Mouse (Mus musculus) stomach, postnatal 0 days (tissue): ENCODE results near the gene Frmd4b.

ENCODE experiments used
- CTCF ChIP-seq: IDR thresholded peaks from 2 replicates; pipeline ENCODE4 v1.5.1; 2016; ENCODE audit warnings: antibody characterized with exemption, low read depth, mild to moderate bottlenecking, moderate library complexity
- EP300 ChIP-seq: optimal IDR thresholded peaks from 2 replicates; pipeline ENCODE3; 2016; ENCODE audit warnings: antibody characterized with exemption

DNA sequence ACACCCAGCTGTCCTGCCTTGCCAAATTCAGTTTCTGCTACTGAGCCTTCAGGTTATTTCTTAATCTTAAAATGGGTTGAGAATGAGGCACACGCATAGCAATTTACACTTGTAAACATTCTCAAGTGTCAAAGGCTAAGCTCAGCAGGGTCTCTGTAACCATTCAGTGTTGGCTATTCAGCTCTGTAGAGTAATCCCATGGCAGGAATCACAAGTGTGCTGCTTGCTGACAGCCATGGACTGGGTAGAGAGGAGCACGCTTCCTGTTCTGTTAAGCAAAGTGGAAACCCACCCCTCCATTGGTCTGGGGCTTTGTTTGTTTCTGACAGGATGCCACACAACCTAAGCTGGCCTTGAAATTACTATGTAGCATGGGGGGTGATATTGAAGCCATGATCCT is 246.4 kb downstream of the Frmd4b start:
- TF ChIP-seq CTCF (no peak), EP300 (no peak)
